Mouse (Mus musculus) naive thymus-derived CD4-positive, alpha-beta T cell, adult 2 months (primary cell): Measurements from ENCODE around the gene Hdac9.

Source experiments
- DNase-seq: peaks from one replicate; pipeline ENCODE4 v3.0.0-alpha.2; 2011; ENCODE audit warnings: low read depth

Hdac9 gene

GRCm38 (mm10) chr12:34220051-34220926 is 696.6 kb downstream of the Hdac9 start:
- DNase-seq = no peak

- no peak for DNase-seq
These were observed 698.3 kb downstream of the Hdac9 start for GRCm38 (mm10) chr12:34218561-34218960.

- no peak for DNase-seq
These were observed 701.6 kb downstream of the Hdac9 start for GRCm38 (mm10) chr12:34215023-34216020.

- no peak for DNase-seq
These were observed 704.7 kb downstream of the Hdac9 start for GRCm38 (mm10) chr12:34212162-34212561.

GRCm38 (mm10) chr12:34201471-34201870 is 715.4 kb downstream of the Hdac9 start:
- no peak for DNase-seq

GRCm38 (mm10) chr12:34200030-34200446 is 716.9 kb downstream of the Hdac9 start:
- DNase-seq = no peak

GRCm38 (mm10) chr12:34195155-34195828 is 721.6 kb downstream of the Hdac9 start:
- no peak for DNase-seq

- no peak for DNase-seq
These were observed 722.8 kb downstream of the Hdac9 start for GRCm38 (mm10) chr12:34194116-34194515.

- DNase-seq = no peak
These were observed 725.6 kb downstream of the Hdac9 start for GRCm38 (mm10) chr12:34191246-34191645.

- DNase-seq = no peak
These were observed 738.0 kb downstream of the Hdac9 start for GRCm38 (mm10) chr12:34178931-34179330.

GRCm38 (mm10) chr12:34176790-34177189 is 740.1 kb downstream of the Hdac9 start:
- DNase-seq = no peak

- no peak for DNase-seq
These were observed 743.9 kb downstream of the Hdac9 start for GRCm38 (mm10) chr12:34173036-34173435.

GRCm38 (mm10) chr12:34170601-34171000 is 746.3 kb downstream of the Hdac9 start:
- DNase-seq = no peak

GRCm38 (mm10) chr12:34165674-34166073 is 751.2 kb downstream of the Hdac9 start:
- no peak for DNase-seq

GRCm38 (mm10) chr12:34156301-34156700 is 760.6 kb downstream of the Hdac9 start:
- no peak for DNase-seq

GRCm38 (mm10) chr12:34155740-34156139 is 761.2 kb downstream of the Hdac9 start:
- no peak for DNase-seq

- DNase-seq = no peak
These were observed 762.1 kb downstream of the Hdac9 start for GRCm38 (mm10) chr12:34154757-34155156.

- no peak for DNase-seq
These were observed 765.6 kb downstream of the Hdac9 start for GRCm38 (mm10) chr12:34151336-34151735.

GRCm38 (mm10) chr12:34142743-34143142 is 774.2 kb downstream of the Hdac9 start:
- DNase-seq = no peak

- DNase-seq = no peak
These were observed 803.6 kb downstream of the Hdac9 start for GRCm38 (mm10) chr12:34113336-34113735.

GRCm38 (mm10) chr12:34092953-34093352 is 823.9 kb downstream of the Hdac9 start:
- no peak for DNase-seq

GRCm38 (mm10) chr12:34091851-34092250 is 825.0 kb downstream of the Hdac9 start:
- no peak for DNase-seq
